Mouse (Mus musculus): ENCODE results near the gene Dnttip2. TPM values are rescaled to one million over a fixed set of nuclear protein-coding genes. Genes with fewer than 3 reads are reported as not detected.
A peak's percentile ranks its signal among the peaks of the same experiment; 100 is the strongest.
"Not testable (repeated sequence)": the region's sequence is repeated elsewhere in the genome, so short reads cannot be mapped to it uniquely, and the experiment has no call there.

Dnttip2 gene
- polyA plus RNA-seq, 1 experiment from 2014 or later: 47.9 TPM

- Histone ChIP-seq H3K4me1 (replicated peaks; ENCODE audit: control insufficient read depth, insufficient read depth, low read length) (peaks cover 16% of the 10 kb centered on the region), H3K27ac (no peak overlapping the region), H3K4me2 (replicated peaks) (peak overlapping the region; percentile 68), H3K27me3 (ENCODE audit: control insufficient read depth, insufficient read depth, low read length) (no peaks in the 10 kb centered on the region), H3K9me3 (ENCODE audit: control insufficient read depth, low read length) (no peaks in the 10 kb centered on the region), H3K9ac (peak overlapping the region; percentile 90; the same call in 1 of the 2 replicates), H3K4me3 (replicated peaks; ENCODE audit: low read length) (peak overlapping the region; percentile 98), H3K36me3 (replicated peaks; ENCODE audit: control insufficient read depth, insufficient read depth) (no peaks in the 10 kb centered on the region)
- no peak for DNase-seq (ENCODE audit: low spot score)
- WGBS: 68% methylated on average over 12 of the region's 12 CpGs
- ATAC-seq (ENCODE audit: low FRiP score): no peak
Measured at GRCm38 (mm10) chr3:122246986-122247767, 27.0 kb upstream of the Dnttip2 start.

- H3K9ac ChIP-seq: no peak overlapping the region
- H3K27me3 ChIP-seq (ENCODE audit: control insufficient read depth, insufficient read depth, low read length): no peaks in the 10 kb centered on the region
- H3K4me2 ChIP-seq (replicated peaks): peak overlapping the region; percentile 68
- H3K36me3 ChIP-seq (replicated peaks; ENCODE audit: control insufficient read depth, insufficient read depth): no peaks in the 10 kb centered on the region
- H3K27ac ChIP-seq: no peak overlapping the region
- ATAC-seq (ENCODE audit: low FRiP score): no peak
- no peak for DNase-seq (ENCODE audit: low spot score)
- H3K4me1 ChIP-seq (replicated peaks; ENCODE audit: control insufficient read depth, insufficient read depth, low read length): peaks cover 16% of the 10 kb centered on the region
- H3K4me3 ChIP-seq (replicated peaks; ENCODE audit: low read length): peak overlapping the region; percentile 98; the same call in 1 of the 2 replicates
- no peaks in the 10 kb centered on the region for H3K9me3 ChIP-seq (ENCODE audit: control insufficient read depth, low read length)
- WGBS: 95% methylated on average over 2 of the region's 2 CpGs
Measured at GRCm38 (mm10) chr3:122247768-122248100, 26.5 kb upstream of the Dnttip2 start.

- H3K9ac ChIP-seq: no peak overlapping the region
- WGBS: 31% methylated on average over 3 of the region's 3 CpGs
- H3K9me3 ChIP-seq (ENCODE audit: control insufficient read depth, low read length): no peaks in the 10 kb centered on the region
- H3K4me3 ChIP-seq (replicated peaks; ENCODE audit: low read length): no peak overlapping the region
- peaks cover 3% of the 10 kb centered on the region; the same call in 1 of the 2 replicates for H3K4me1 ChIP-seq (replicated peaks; ENCODE audit: control insufficient read depth, insufficient read depth, low read length)
- no peak for ATAC-seq (ENCODE audit: low FRiP score)
- no peak overlapping the region for H3K27ac ChIP-seq
- H3K27me3 ChIP-seq (ENCODE audit: control insufficient read depth, insufficient read depth, low read length): no peaks in the 10 kb centered on the region
- peaks cover 3% of the 10 kb centered on the region for H3K36me3 ChIP-seq (replicated peaks; ENCODE audit: control insufficient read depth, insufficient read depth)
- H3K4me2 ChIP-seq (replicated peaks): no peak overlapping the region
- no peak for DNase-seq (ENCODE audit: low spot score)
Measured at GRCm38 (mm10) chr3:122252466-122253253, 21.5 kb upstream of the Dnttip2 start.

GRCm38 (mm10) chr3:122254050-122254449, 20.1 kb upstream of the Dnttip2 start:
- not testable (repeated sequence) for H3K4me1 ChIP-seq (replicated peaks; ENCODE audit: control insufficient read depth, insufficient read depth, low read length); H3K4me3 ChIP-seq (replicated peaks; ENCODE audit: low read length); DNase-seq (ENCODE audit: low spot score); ATAC-seq (ENCODE audit: low FRiP score); H3K4me2 ChIP-seq (replicated peaks); H3K27ac ChIP-seq; H3K27me3 ChIP-seq (ENCODE audit: control insufficient read depth, insufficient read depth, low read length); H3K9me3 ChIP-seq (ENCODE audit: control insufficient read depth, low read length); H3K9ac ChIP-seq
- WGBS: 89% methylated on average over 7 of the region's 7 CpGs
- peaks cover 12% of the 10 kb centered on the region for H3K36me3 ChIP-seq (replicated peaks; ENCODE audit: control insufficient read depth, insufficient read depth)

GRCm38 (mm10) chr3:122269986-122270385, 4.2 kb upstream of the Dnttip2 start:
- 73% methylated on average over 5 of the region's 5 CpGs for WGBS
- H3K4me1 ChIP-seq (replicated peaks; ENCODE audit: control insufficient read depth, insufficient read depth, low read length): peaks cover 3% of the 10 kb centered on the region; the same call in 1 of the 2 replicates
- H3K4me3 ChIP-seq (replicated peaks; ENCODE audit: low read length): no peak overlapping the region
- peaks cover 24% of the 10 kb centered on the region for H3K36me3 ChIP-seq (replicated peaks; ENCODE audit: control insufficient read depth, insufficient read depth)
- H3K4me2 ChIP-seq (replicated peaks): no peak overlapping the region
- H3K27ac ChIP-seq: no peak overlapping the region
- H3K9ac ChIP-seq: no peak overlapping the region
- no peaks in the 10 kb centered on the region for H3K27me3 ChIP-seq (ENCODE audit: control insufficient read depth, insufficient read depth, low read length)
- no peaks in the 10 kb centered on the region for H3K9me3 ChIP-seq (ENCODE audit: control insufficient read depth, low read length)
- ATAC-seq (ENCODE audit: low FRiP score) (no peak), DNase-seq (ENCODE audit: low spot score) (no peak)

GRCm38 (mm10) chr3:122272565-122272964, 1.6 kb upstream of the Dnttip2 start:
- not testable (repeated sequence) for H3K27me3 ChIP-seq (ENCODE audit: control insufficient read depth, insufficient read depth, low read length); H3K4me3 ChIP-seq (replicated peaks; ENCODE audit: low read length); H3K9me3 ChIP-seq (ENCODE audit: control insufficient read depth, low read length); ATAC-seq (ENCODE audit: low FRiP score); H3K9ac ChIP-seq; H3K27ac ChIP-seq; H3K4me2 ChIP-seq (replicated peaks); DNase-seq (ENCODE audit: low spot score)
- WGBS: 93% methylated on average over 1 of the region's 1 CpGs
- Histone ChIP-seq H3K36me3 (replicated peaks; ENCODE audit: control insufficient read depth, insufficient read depth) (peaks cover 28% of the 10 kb centered on the region), H3K4me1 (replicated peaks; ENCODE audit: control insufficient read depth, insufficient read depth, low read length) (peaks cover 21% of the 10 kb centered on the region)

GRCm38 (mm10) chr3:122273407-122274240, 564 bp upstream of the Dnttip2 start:
- Histone ChIP-seq H3K9ac (peak overlapping the region; percentile 47; the same call in 1 of the 2 replicates), H3K27me3 (ENCODE audit: control insufficient read depth, insufficient read depth, low read length) (no peaks in the 10 kb centered on the region), H3K4me1 (replicated peaks; ENCODE audit: control insufficient read depth, insufficient read depth, low read length) (peaks cover 25% of the 10 kb centered on the region), H3K27ac (peak overlapping the region; percentile 70), H3K4me3 (replicated peaks; ENCODE audit: low read length) (peak overlapping the region; percentile 87), H3K36me3 (replicated peaks; ENCODE audit: control insufficient read depth, insufficient read depth) (peaks cover 30% of the 10 kb centered on the region), H3K4me2 (replicated peaks) (peak overlapping the region; percentile 50), H3K9me3 (ENCODE audit: control insufficient read depth, low read length) (no peaks in the 10 kb centered on the region)
- WGBS: 10% methylated on average over 18 of the region's 20 CpGs
- ATAC-seq (ENCODE audit: low FRiP score) (no peak), DNase-seq (ENCODE audit: low spot score) (no peak)

GRCm38 (mm10) chr3:122275111-122275510, 923 bp downstream of the Dnttip2 start:
- H3K27me3 ChIP-seq (ENCODE audit: control insufficient read depth, insufficient read depth, low read length): no peaks in the 10 kb centered on the region
- 80% methylated on average over 10 of the region's 10 CpGs for WGBS
- H3K4me3 ChIP-seq (replicated peaks; ENCODE audit: low read length): peak overlapping the region; percentile 87
- peak overlapping the region; percentile 59 for H3K4me2 ChIP-seq (replicated peaks)
- DNase-seq (ENCODE audit: low spot score) (no peak), ATAC-seq (ENCODE audit: low FRiP score) (no peak)
- H3K27ac ChIP-seq: no peak overlapping the region
- H3K9me3 ChIP-seq (ENCODE audit: control insufficient read depth, low read length): no peaks in the 10 kb centered on the region
- peaks cover 25% of the 10 kb centered on the region for H3K4me1 ChIP-seq (replicated peaks; ENCODE audit: control insufficient read depth, insufficient read depth, low read length)
- peak overlapping the region; percentile 86 for H3K9ac ChIP-seq
- peaks cover 45% of the 10 kb centered on the region for H3K36me3 ChIP-seq (replicated peaks; ENCODE audit: control insufficient read depth, insufficient read depth)

GRCm38 (mm10) chr3:122287195-122287594, 13.0 kb downstream of the Dnttip2 start:
- WGBS: 77% methylated on average over 5 of the region's 5 CpGs
- Histone ChIP-seq H3K27me3 (ENCODE audit: control insufficient read depth, insufficient read depth, low read length) (no peaks in the 10 kb centered on the region), H3K4me2 (replicated peaks) (no peak overlapping the region), H3K9ac (no peak overlapping the region), H3K9me3 (ENCODE audit: control insufficient read depth, low read length) (no peaks in the 10 kb centered on the region), H3K27ac (no peak overlapping the region), H3K36me3 (replicated peaks; ENCODE audit: control insufficient read depth, insufficient read depth) (peaks cover 38% of the 10 kb centered on the region), H3K4me1 (replicated peaks; ENCODE audit: control insufficient read depth, insufficient read depth, low read length) (peaks cover 17% of the 10 kb centered on the region), H3K4me3 (replicated peaks; ENCODE audit: low read length) (no peak overlapping the region)
- DNase-seq (ENCODE audit: low spot score) (no peak), ATAC-seq (ENCODE audit: low FRiP score) (no peak)

Measured in hindbrain, embryonic 14.5 days (tissue).